Mouse (Mus musculus): ENCODE measurements around the gene Fyb. TPM values are rescaled to one million over a fixed set of nuclear protein-coding genes. Genes with fewer than 3 reads are reported as not detected.

Gene Fyb
- total RNA-seq, 2 experiments from 2014 or later = 2.0 to 3.4 TPM

- intact Hi-C loops (cut with DNase I; ENCODE audit: low total_unique reads) = no loop called here
- no peak for DNase-seq
These were observed 187.0 kb downstream of the Fyb start for GRCm38 (mm10) chr15:6709618-6710017.

- no peak for DNase-seq
- intact Hi-C loops (cut with DNase I; ENCODE audit: low total_unique reads) = no loop called here
These were observed 187.7 kb downstream of the Fyb start for GRCm38 (mm10) chr15:6710341-6710740.

DNA sequence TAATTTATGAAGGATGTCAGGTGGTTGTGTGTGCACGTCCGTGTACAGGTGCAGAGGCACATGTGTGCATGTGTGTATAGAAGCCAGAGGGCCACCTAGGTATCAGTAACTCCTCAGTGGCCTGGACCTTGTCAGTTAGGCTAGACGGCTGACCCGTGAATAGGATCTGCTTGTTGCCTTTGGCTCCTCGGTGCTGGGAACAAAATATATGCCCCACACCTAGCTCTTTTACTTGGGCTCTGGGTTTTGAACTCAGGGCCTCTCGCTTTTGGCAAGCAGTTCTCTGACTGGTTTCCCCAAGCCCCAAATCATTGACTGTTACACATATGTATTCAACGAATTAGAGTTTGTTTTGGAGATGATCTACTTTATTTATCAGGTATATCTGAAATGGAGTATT lies 188.6 kb downstream of the Fyb start:
- no peak for DNase-seq
- intact Hi-C loops (cut with DNase I; ENCODE audit: low total_unique reads) = no loop called here

Other genes with a start within 250 kb of the Fyb start
- 10 to 100 TPM; 19.5 to 31.1 TPM for gene Dab2, start 223.1 kb upstream of the Fyb start, total RNA-seq (2021)
- gene C9, start 77.5 kb upstream of the Fyb start, total RNA-seq (2021) = not detected
- 1 to 10 TPM; 8.0 to 8.8 TPM for gene Rictor, start 185.5 kb downstream of the Fyb start, total RNA-seq (2021)

Measured in gastrocnemius, postnatal 14 days (tissue).